Mouse (Mus musculus) gastrocnemius, postnatal 10 days (tissue): ENCODE data around the gene Trp53. TPM values are rescaled to one million over a fixed set of nuclear protein-coding genes. Genes with fewer than 3 reads are reported as not detected.

Source experiments
- DNase-seq: peaks from one replicate; pipeline ENCODE4 v3.0.0; 2021; ENCODE audit warnings: mixed read lengths
- total RNA-seq, 2 experiments: library from RNA; stranded (reverse); gene quantifications; 2 replicates each; pipeline ENCODE4 v1.2.3; 2021

Gene Trp53
- total RNA-seq, 2 experiments from 2014 or later = 30.9 to 41.2 TPM

DNA sequence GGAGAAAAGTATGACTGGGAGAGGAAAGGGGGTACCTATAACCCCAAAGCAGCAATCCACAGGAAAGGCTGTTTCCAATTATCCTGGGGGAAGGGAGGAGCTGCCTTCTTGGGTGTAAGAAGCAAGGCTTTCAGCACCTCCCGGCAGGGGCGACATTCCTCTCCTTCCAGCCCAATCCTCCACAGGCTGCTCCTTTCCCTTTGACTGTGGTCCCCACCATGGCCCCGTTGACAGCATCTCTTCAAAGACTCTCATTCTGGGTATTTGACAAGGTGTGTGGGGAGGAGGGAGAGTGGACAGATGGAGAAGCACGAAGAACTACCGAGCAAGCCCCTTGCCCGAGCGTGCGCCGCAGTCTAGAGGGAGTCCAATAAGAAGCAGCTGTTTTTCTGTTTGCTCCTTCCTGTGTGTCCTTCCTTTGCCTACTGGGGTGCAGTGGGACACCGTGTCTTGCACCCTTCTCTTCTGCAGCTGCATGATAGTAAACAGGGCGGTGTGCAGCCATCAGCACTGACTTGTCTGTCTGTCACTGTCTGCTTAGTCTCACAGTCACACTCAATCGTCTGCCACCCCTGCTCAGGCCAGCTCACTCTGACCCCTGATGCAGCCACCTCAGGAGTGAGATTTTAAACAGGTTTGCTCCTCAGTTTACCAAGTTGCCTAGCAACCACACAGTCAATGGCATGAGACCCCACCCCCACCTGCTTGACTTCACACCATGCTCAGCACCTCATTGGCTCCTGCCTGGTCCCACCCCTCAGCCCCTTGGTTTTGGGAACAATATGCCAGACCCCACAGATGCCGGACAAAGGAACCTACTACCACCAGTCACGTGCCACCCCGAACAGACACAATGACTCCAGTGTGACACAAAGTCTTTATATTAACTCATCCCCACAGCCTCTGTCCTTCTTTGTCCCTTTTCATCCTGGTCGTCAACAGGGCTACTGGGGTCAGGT lies 19.0 kb upstream of the Trp53 start:
- DNase-seq = no peak

- DNase-seq = no peak
Measured at GRCm38 (mm10) chr11:69563373-69563772, 16.8 kb upstream of the Trp53 start.

GRCm38 (mm10) chr11:69564391-69564790 lies 15.8 kb upstream of the Trp53 start:
- DNase-seq = no peak

DNA sequence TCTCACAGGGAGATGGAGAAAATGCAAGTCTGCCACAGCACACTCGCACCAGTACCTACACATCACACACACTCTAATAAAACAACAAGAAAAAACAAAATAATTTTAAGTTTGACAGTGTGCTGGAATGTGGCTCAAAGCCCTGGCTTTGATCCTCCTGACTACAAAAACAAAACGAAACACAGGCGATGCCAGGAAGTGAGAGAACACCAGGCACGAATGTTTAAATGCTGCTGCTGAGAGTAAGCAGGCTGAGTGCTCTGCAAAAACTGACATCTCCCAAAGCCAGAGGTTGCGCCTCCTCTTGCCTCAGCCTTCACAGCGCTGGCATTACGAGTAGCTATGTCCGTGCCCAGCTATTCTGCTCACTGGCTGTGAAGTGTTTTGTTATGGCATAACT lies 15.0 kb upstream of the Trp53 start:
- no peak for DNase-seq

GRCm38 (mm10) chr11:69575220-69575619 lies 4.9 kb upstream of the Trp53 start:
- no peak for DNase-seq

- DNase-seq = no peak
Measured at GRCm38 (mm10) chr11:69576307-69576706, 3.9 kb upstream of the Trp53 start.

GRCm38 (mm10) chr11:69578301-69578700 lies 1.9 kb upstream of the Trp53 start:
- DNase-seq = no peak

GRCm38 (mm10) chr11:69579128-69580017 lies 786 bp upstream of the Trp53 start:
- peak; percentile 94 for DNase-seq

DNA sequence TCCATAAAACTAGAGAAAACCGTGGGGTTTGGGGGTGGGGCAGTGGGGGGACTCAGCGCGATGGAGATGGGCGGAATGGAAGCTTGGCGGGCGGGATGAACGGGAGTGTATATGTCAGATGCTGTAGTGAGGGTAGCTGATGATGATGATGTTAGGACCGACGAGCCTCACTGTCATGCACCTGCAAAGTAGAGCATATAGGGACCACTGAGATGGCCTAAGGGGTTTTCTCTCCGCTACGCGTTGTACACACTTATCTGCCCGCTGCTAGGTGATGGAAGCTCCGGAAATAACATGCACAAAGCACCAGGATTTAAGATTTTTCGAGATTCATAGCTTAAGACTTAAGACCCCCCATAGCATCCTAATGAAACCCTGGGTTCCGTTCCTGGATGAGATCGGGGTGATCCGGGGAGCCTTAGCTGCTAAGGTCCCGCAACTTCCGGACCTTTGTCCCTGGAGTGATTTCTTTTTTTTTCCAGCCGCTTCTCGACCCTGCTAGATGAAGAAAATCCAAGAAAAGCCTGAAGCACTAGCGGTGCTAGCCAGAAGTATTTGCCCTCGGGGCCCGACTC lies 500 bp downstream of the Trp53 start:
- peak; percentile 25 for DNase-seq

- DNase-seq = peak; percentile 88
Measured at GRCm38 (mm10) chr11:69581147-69581688, 1.1 kb downstream of the Trp53 start.

- DNase-seq = no peak
Measured at GRCm38 (mm10) chr11:69581814-69582213, 1.7 kb downstream of the Trp53 start.

DNA sequence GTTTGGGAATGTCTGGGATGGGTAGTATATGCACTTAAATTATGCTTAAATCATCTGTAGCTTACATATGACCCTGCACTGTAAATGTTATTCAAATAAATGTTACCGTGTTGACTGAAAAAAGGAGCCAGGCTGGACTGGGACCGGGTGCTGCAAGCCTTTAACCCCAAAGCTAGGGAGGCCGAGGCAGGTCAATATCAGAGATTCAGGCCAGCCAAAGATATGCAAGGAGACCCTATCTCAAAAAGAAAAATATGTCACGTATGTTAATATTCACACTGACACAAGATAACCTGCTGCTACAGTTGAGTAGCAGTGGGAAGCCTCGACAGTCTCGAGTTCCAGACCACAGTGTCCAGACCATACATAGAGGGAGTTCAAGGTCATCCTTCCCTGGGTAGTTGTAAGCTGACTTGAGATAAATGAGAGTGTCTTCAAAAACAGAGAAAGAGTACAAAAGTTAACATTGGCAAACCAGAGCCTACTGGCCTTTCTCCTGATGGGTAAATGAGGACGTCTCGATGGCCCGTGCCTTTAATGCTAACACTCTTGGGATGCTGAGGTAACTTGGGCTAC lies 2.2 kb downstream of the Trp53 start:
- DNase-seq = no peak

DNA sequence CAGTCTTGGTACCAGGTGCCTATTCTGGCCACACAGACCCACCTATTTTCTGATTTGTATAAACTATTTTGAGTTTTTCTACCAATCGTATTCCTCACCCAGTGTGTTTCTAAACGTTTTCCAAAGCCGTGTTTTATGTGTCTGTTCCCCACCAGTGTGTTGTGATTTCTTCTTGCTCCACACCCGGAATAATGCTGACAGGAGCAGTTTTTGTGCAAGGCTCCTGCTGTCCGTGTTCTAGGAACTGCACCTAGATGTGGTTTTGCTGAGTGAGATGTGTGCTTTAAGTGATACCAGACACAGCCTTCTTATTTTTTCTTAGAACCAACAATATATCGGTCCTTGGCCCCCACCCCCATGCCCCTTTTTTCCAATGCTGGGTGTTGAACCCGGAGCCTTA lies 3.8 kb downstream of the Trp53 start:
- no peak for DNase-seq

GRCm38 (mm10) chr11:69584937-69585336 lies 4.8 kb downstream of the Trp53 start:
- DNase-seq = no peak

GRCm38 (mm10) chr11:69585718-69586325 lies 5.7 kb downstream of the Trp53 start:
- DNase-seq = no peak

GRCm38 (mm10) chr11:69589207-69589834 lies 9.2 kb downstream of the Trp53 start:
- no peak for DNase-seq

DNA sequence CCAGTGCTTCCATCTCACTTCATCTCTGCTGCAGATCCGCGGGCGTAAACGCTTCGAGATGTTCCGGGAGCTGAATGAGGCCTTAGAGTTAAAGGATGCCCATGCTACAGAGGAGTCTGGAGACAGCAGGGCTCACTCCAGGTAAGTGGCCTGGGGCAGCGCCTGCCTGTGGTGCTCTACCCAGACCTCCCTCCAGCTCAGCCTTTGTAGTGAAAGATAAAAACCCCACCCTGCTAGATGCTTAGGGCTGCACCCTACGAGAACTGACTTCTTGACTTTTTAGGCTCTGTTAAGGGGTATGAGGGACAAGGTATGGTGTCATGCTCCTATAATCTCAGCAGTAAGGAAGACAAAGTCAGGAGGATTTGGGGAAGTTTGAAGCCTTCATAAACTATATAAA lies 10.5 kb downstream of the Trp53 start:
- DNase-seq = no peak

GRCm38 (mm10) chr11:69591424-69591823 lies 11.3 kb downstream of the Trp53 start:
- DNase-seq = no peak

GRCm38 (mm10) chr11:69591899-69592637 lies 11.9 kb downstream of the Trp53 start:
- peak; percentile 54 for DNase-seq

- DNase-seq = no peak
Measured at GRCm38 (mm10) chr11:69592799-69593198, 12.6 kb downstream of the Trp53 start.
